Mouse (Mus musculus) E14TG2a.4 (cell line): ENCODE data around the gene Tsga10ip.

Source experiments
- H3K27me3 ChIP-seq: 2 replicates; pipeline ENCODE4 v1.6.1; 2014; ENCODE audit warnings: low read length, control low read depth; ENCODE audit not compliant: insufficient read depth
- H3K36me3 ChIP-seq: 2 replicates; pipeline ENCODE4 v1.6.1; 2014; ENCODE audit warnings: low read length, control low read depth; ENCODE audit not compliant: insufficient read depth
- H3K4me1 ChIP-seq: replicated peaks from 2 replicates; pipeline ENCODE4 v1.6.1; 2014; ENCODE audit warnings: low read depth, low read length, control low read depth
- H3K4me3 ChIP-seq: replicated peaks from 2 replicates; pipeline ENCODE4 v1.5.1; 2014; ENCODE audit warnings: mild to moderate bottlenecking, low read length
- H3K9me3 ChIP-seq: 2 replicates; pipeline ENCODE4 v1.6.1; 2014; ENCODE audit warnings: low read length, control low read depth
- CTCF ChIP-seq: conservative IDR thresholded peaks from 2 replicates; pipeline ENCODE4 v1.5.1; 2014; ENCODE audit warnings: low read length
- NANOG ChIP-seq: IDR thresholded peaks from 2 replicates; pipeline ENCODE4 v1.6.1; 2014; ENCODE audit warnings: borderline replicate concordance, low read length, mixed read lengths
- POU5F1 ChIP-seq: IDR thresholded peaks from 2 replicates; pipeline ENCODE4 v1.6.1; 2014; ENCODE audit warnings: low read length, borderline replicate concordance

Gene Tsga10ip

DNA sequence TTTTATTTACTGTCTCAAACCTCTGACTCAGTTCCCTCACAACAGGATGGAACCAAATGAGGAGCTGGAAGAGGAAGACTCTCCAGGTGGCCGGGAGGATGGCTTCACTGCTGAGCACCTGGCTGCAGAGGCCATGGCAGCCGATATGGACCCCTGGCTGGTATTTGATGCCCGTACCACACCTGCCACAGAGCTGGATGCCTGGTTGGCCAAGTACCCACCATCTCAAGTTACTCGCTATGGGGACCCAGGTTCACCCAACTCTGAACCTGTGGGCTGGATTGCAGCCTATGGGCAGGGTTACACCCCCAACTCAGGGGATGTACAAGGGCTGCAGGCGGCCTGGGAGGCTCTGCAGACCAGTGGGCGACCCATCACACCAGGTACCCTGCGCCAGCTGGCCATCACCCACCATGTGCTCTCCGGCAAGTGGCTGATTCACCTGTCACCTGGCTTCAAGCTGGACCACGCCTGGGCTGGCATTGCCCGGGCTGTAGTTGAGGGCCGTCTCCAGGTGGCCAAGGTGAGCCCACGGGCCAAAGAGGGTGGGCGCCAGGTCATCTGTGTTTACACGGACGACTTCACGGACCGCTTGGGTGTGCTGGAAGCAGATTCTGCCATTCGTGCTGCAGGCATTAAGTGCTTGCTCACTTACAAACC, 23.7 kb upstream of the Tsga10ip start:
- H3K27me3 ChIP-seq = no peaks in the 10 kb centered on the region
- H3K4me1 ChIP-seq = peaks cover 48% of the 10 kb centered on the region
- no peak for TF ChIP-seq CTCF
- TF ChIP-seq NANOG = no peak
- no peaks in the 10 kb centered on the region for H3K9me3 ChIP-seq
- H3K36me3 ChIP-seq = peaks cover 42% of the 10 kb centered on the region
- H3K4me3 ChIP-seq = peak overlapping the region; percentile 95

- TF ChIP-seq POU5F1 (no peak), NANOG (no peak), CTCF (no peak)
These were observed 22.7 kb upstream of the Tsga10ip start, which contains the start of the genes Drap1 and AI837181 for GRCm38 (mm10) chr19:5424782-5425741. Gene Drap1 (minus strand): TSS chr19:5424979. Gene AI837181 (plus strand): TSS chr19:5425144.

GRCm38 (mm10) chr19:5424092-5424781, 21.9 kb upstream of the Tsga10ip start:
- TF ChIP-seq CTCF = no peak
- peak overlapping the region; percentile 92 for H3K4me3 ChIP-seq
- peaks cover 53% of the 10 kb centered on the region for H3K4me1 ChIP-seq
- no peaks in the 10 kb centered on the region for H3K27me3 ChIP-seq
- H3K36me3 ChIP-seq = peaks cover 54% of the 10 kb centered on the region
- H3K9me3 ChIP-seq = no peaks in the 10 kb centered on the region

More at GRCm38 (mm10) chr19:5424782-5425741, 22.7 kb upstream of the Tsga10ip start, which contains the start of the genes Drap1 and AI837181:
- Histone ChIP-seq H3K4me1 (peaks cover 53% of the 10 kb centered on the region), H3K9me3 (no peaks in the 10 kb centered on the region), H3K4me3 (peak within 1 kb of the TSS; percentile 95), H3K36me3 (peaks cover 52% of the 10 kb centered on the region), H3K27me3 (no peaks in the 10 kb centered on the region)

GRCm38 (mm10) chr19:5423561-5423960, 21.2 kb upstream of the Tsga10ip start:
- TF ChIP-seq POU5F1 (no peak), NANOG (no peak), CTCF (no peak)
- Histone ChIP-seq H3K9me3 (no peaks in the 10 kb centered on the region), H3K4me1 (peaks cover 53% of the 10 kb centered on the region), H3K27me3 (no peaks in the 10 kb centered on the region), H3K4me3 (peak overlapping the region; percentile 92), H3K36me3 (peaks cover 54% of the 10 kb centered on the region)

DNA sequence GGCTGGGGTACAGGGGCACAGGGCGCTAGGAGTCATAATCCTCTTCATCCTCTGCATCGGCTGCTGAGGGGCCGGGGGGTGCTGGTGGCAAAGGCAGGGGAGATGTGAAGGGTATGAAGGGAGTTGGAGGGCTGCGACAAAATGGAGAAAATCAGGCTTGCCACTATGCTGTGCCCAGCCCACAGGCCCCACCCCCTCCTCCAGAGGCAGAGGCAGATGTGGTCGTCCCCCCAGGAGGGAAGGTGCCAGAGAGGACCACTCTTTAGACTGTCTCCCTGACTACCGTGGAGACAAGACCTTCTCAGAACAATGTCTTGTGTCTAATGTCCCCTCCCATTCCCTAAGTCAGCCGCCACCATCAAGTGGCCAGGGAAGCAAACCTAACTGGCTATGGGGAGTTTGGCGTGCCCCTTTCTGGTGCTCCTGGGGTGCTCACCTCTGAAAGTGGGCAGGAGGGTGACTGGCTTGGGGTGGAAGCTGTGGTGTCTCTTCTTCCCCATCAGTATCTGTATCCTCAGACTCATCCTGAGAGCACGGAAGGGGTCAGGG, 20.6 kb upstream of the Tsga10ip start:
- Histone ChIP-seq H3K4me1 (peaks cover 58% of the 10 kb centered on the region), H3K27me3 (no peaks in the 10 kb centered on the region), H3K4me3 (peak overlapping the region; percentile 92), H3K9me3 (no peaks in the 10 kb centered on the region), H3K36me3 (peaks cover 54% of the 10 kb centered on the region)
- no peak for TF ChIP-seq CTCF
- no peak for TF ChIP-seq POU5F1
- no peak for TF ChIP-seq NANOG

DNA sequence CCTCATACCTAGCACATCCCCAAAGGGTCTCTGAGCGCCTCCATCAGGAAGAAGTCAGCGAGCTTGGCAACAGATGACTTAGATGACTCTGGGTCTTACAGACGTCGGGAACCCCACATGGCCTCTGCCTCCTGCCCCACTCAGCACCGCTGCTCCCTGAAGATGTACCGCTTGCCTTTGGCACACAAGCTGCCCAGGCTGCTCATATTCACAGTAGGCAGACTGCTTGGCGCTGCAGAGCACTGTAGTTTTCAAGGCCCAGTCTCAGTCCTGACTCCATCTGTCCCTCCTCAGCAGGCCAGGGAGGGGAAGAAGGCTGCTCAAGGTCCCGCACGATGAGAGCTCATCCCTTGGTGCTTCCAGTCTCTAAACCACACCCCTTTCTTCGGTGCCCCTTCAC, 19.9 kb upstream of the Tsga10ip start:
- Histone ChIP-seq H3K36me3 (peaks cover 53% of the 10 kb centered on the region), H3K9me3 (no peaks in the 10 kb centered on the region), H3K27me3 (no peaks in the 10 kb centered on the region), H3K4me1 (peaks cover 59% of the 10 kb centered on the region), H3K4me3 (peak overlapping the region; percentile 29)
- TF ChIP-seq CTCF (no peak), NANOG (no peak), POU5F1 (no peak)

DNA sequence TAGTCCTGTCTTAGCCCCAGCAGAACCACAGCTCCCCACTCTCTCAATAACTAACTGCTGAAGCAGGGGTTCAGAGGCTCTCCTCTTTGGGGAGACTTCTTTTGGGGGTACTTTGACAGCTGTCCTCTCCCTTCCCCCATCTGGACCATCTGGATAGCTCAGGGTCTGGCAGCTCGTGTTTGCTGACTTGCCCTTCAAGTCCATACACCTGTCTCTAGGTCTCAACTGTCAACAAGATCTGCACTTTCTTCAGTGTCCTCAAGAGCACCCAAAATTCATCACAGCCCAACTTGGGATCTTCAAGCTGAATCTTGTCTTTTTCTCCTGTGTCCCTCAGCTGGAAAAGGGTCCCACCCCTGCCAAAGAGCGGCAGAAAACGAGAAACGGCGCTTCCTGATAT, 19.5 kb upstream of the Tsga10ip start:
- peaks cover 48% of the 10 kb centered on the region for H3K36me3 ChIP-seq
- no peaks in the 10 kb centered on the region for H3K9me3 ChIP-seq
- TF ChIP-seq CTCF (no peak), POU5F1 (no peak), NANOG (no peak)
- no peak overlapping the region for H3K4me3 ChIP-seq
- H3K4me1 ChIP-seq = peaks cover 54% of the 10 kb centered on the region
- no peaks in the 10 kb centered on the region for H3K27me3 ChIP-seq

DNA sequence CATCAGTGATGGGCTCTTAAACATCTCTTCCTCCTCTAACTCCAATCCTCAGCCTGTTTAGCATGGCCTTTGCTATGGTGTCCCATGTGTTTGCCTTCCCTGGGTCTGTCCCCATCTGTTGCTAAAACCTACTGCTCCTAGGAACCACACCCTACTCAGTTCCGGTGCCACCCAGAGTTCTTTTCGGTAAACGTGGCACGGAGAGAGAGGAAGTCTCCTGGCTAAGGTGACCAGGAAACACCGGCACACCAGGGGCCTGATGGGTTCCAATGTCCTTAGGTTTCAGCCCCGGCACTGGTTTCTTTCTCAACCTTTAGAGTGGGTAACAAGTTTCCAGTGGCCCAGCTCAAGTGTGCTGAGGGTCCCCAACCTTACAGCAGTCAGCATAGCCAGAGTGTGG, 18.3 kb upstream of the Tsga10ip start:
- H3K27me3 ChIP-seq = peaks cover 4% of the 10 kb centered on the region; the same call in 1 of the 2 replicates
- no peak overlapping the region for H3K4me3 ChIP-seq
- no peaks in the 10 kb centered on the region for H3K9me3 ChIP-seq
- TF ChIP-seq NANOG (no peak), POU5F1 (no peak), CTCF (no peak)
- H3K4me1 ChIP-seq = peaks cover 47% of the 10 kb centered on the region
- H3K36me3 ChIP-seq = peaks cover 38% of the 10 kb centered on the region
